Mouse (Mus musculus): ENCODE measurements around the gene Uqcc3.

The Uqcc3 gene

DNA sequence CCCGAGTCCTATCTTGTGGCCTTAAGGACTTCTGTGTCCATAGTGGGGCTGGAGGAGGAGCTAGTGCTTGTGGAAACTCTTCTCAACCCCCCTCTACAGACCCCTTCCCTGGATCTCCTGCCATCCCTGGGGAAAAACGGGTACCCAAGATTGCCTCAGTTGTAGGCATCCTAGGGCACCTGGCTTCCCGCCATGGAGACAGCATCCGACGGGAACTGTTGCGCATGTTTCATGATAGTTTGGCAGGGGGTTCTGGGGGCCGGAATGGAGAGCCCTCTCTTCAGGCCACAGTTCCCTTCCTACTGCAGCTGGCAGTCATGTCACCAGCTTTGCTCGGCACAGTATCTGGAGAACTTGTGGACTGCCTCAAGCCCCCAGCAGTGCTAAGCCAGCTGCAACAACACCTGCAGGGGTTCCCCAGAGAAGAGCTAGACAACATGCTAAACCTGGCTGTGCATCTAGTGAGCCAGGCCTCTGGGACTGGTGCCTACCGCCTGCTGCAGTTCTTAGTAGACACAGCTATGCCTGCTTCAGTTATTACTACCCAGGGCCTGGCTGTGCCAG lies 14.8 kb upstream of the Uqcc3 start:
- CTCF ChIA-PET = interaction anchor here (0.6 kb wide), 1 partner anchor 94 kb away, joined by 3 read pairs; no protein-coding TSS in a partner anchor

DNA sequence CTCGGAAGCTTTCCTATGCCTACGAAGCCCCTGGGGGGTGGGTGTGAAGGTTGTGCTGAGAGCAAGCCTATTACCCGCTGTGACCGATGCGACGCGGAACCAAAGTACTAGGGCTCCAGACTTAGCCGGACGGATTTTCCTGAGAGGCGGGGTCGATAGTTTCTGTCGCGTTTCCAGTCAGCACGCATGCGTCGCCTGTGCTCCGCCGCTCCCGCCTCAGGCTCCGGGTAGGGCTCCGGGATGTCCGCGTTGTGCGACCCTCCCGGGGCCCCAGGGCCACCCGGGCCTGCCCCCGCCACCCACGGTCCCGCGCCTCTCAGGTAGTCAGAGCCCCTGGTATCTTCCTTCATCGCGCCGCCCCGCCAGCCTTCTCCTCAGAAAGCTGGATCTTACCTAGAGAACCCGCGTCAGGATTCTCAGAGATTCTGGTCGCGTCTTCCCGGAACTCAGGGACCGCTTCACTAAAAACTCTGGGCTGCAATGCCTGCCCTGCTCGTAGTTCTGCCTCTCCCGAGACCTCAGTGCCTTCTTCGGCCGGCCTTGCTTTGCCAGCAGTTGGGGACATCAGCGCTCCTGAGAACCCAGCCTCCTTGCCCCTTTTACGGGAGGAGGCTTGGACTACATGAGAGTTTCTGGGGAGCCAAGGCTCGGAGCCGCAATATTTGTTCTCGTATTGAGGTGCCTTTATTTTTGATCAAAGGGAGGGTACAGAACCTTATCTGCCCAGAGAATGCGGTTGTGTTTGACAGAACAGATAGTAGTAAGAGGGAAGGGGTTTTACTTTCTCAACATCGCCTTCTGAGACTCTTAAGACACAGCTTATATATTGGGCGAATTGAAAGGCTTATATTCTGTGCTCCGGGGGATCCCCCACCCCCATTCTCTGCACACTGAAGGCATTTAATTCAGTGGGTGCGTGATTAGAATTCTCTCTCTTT lies 12.4 kb upstream of the Uqcc3 start, which contains the start of gene Ints5:
Ints5 (plus strand) TSS at position 177 of the 938 bp plus-strand sequence.
- CTCF ChIA-PET = interaction anchor here (0.6 to 0.8 kb wide), 3 partner anchors 70 to 998 kb away, joined by 6 to 24 read pairs (median 6); no protein-coding TSS in a partner anchor

DNA sequence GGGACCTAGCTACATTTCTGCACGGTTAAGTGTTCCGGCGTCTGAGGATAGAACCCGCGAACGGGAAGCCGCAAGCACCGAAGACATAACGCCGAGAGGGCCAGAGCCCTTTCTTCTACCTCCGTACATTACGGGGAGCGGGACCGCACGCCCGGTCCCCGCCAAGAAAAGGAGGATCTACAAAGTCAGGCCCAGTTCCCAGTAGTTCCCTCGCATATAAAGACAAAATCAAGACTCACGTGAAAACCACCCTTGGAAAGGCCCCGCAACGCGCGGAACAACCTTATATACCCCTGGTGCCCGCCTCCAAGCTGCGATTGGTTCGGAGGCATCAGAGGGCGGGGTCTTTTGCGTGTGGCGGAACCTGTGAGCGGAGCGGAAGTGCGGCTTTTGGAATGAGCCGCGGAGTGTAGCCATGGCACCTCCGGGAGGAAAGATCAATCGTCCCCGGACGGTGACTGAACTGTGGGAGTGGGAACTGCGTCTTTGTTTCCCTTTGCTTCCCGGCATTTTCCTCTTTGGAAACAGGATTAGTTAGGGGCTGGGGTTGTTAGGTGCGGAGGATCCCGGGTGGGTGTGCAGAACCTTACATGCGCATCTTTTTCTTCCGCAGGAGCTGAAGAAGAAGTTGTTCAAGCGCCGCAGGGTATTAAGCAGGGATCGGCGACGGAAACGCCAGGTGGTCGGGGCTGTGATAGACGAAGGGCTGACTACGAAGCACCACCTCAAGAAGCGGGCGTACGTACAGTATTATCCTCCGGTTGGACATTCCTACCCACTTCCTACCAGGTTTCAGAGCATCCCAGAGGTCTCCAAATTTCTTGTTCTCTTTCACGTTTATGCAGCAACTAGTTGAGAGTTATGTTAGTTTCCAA lies 8.0 kb upstream of the Uqcc3 start, which contains the start of the genes 1810009A15Rik and Gm49416:
1810009A15Rik (plus strand) TSS at position 343 of the 875 bp plus-strand sequence.
Gm49416 (plus strand) TSS at position 416 of the 875 bp plus-strand sequence.
- CTCF ChIA-PET = interaction anchor here (0.5 to 0.6 kb wide), 3 partner anchors 16 to 1842 kb away, joined by 3 to 8 read pairs (median 6); no protein-coding TSS in a partner anchor

DNA sequence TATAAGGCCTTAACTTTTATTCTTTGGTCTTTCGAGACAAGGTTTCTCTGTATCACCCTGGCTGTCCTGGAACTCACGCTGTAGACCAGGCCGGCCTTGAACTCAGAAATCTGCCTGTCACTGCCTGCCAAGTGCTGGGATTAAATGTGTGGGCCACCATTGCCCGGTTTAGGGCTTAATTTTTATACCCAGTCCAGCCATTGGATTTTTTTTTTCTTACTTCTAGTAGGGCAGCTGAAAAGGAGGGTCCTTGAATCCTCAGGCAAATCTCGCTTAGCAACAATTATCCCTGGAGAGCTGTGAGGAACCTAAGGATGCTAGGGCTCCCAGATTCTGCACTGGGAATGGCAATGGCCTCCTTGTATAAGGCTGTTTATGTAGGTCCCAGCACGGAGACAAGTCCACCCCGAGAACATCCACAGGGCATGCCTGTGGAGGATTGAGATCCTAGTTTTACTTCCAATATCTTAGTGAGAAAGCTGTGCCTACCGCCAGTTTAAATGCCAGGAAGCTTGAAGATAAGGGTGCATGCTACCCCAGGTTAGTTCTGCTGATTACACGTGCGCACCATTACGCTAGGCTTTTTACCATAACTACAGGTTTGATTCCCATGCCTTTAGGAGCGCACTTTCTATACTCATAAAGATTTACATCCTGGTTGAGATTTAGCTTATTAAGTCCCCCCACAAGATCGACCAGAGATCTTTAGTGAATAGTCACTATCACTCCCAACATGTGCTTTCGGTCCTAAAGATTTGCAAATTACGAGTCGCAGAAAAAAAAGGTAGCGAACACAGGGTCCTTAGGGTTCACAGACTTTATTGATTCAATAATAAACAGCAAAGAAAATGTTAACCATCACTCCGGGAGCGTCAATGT lies 7.1 kb upstream of the Uqcc3 start:
- CTCF ChIA-PET = interaction anchor here (0.5 to 0.7 kb wide), 2 partner anchors 15 to 221 kb away, joined by 4 to 6 read pairs; no protein-coding TSS in a partner anchor

DNA sequence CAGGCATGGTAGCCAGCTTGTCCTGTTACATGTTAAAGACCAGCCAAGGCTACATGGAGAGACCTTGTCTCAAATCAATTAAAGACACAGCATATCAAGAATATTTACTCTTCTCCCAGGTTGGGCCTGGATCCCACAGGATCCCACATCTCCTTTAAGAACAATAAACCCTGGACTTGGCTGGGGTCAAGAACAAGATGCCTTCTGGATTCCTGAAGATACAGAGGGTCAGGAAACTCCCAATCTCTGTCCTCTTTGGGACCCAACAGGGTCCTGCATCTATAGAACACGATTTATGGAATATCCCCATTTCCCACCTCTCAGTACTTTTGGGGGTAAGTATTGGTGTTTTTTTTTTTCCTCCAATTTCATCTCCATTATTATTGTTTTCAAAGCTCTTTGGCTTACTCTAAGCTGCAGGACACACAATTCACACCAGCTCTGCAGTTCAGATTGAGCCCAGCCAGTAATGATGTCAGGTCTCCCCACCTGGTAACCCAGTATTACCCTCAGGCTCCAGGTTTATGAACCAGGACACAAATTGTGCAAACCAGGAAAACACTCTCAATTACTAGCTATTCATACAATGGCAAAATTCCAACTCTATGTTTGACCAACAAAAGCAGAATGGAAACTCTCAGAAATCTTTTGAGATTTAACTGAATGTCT lies 6.3 kb upstream of the Uqcc3 start:
- CTCF ChIA-PET = interaction anchor here (0.9 kb wide), 1 partner anchor 44 kb away, joined by 4 read pairs; no protein-coding TSS in a partner anchor

DNA sequence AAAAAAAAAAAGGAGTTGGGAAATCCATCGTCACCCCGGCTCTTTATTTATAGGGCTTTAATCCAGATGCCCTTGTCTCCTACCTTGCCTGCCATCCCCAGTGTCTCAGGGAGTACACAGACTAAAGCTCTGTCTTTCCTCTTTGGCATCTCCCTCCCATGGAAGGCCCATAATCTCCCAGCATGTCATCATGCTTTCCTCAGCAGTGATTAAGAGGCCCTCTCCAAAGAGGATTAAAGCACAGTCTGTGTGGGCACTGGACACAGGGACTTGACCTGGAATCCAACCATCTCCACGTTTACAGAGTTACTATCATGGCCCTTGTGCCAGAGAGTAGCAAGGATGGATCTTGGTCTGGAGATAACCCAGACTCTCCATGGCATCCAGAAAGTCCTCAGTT lies 2.9 kb upstream of the Uqcc3 start, which contains the start of the genes Lbhd1 and Gm49403:
Lbhd1 (plus strand) TSS at position 117 of the 400 bp plus-strand sequence.
Gm49403 (plus strand) TSS at position 315 of the 400 bp plus-strand sequence.
- CTCF ChIA-PET = no interaction called here

DNA sequence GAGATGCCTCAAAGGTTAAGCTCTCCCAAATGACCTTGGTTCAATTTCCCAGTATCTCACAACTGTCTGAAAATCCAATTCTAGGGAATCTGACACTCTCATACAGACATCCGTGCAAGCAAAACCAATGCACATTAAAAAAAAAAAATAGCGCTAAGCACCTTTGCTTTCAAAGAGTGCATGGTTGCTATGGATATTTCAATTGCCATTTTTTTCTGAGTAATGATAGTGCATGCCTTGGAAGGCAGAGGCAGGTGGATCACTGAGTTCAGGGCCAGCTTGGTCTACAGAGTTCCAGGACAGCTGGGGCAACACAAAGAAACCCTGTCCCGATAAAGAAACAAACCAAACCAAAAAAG lies 290 bp upstream of the Uqcc3 start:
- CTCF ChIA-PET = interaction anchor here (0.7 kb wide), 1 partner anchor 67 kb away, joined by 3 read pairs; no protein-coding TSS in a partner anchor

DNA sequence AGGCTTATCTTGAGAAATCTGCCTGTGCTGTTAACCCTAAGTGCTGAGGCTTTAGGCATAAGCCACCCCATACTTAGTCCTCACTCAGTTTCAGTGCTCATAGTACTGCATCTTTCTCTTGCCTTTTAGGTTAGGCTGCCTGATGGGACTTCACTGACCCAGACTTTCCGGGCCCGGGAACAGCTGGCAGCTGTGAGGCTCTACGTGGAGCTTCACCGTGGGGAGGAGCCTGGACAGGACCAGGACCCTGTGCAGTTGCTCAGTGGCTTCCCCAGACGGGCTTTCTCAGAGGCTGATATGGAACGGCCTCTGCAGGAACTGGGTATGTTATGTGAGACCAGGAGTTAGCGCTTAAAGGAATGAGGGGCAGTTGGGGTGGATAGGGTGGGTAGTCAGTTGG lies 5.7 kb downstream of the Uqcc3 start:
- CTCF ChIA-PET = no interaction called here

DNA sequence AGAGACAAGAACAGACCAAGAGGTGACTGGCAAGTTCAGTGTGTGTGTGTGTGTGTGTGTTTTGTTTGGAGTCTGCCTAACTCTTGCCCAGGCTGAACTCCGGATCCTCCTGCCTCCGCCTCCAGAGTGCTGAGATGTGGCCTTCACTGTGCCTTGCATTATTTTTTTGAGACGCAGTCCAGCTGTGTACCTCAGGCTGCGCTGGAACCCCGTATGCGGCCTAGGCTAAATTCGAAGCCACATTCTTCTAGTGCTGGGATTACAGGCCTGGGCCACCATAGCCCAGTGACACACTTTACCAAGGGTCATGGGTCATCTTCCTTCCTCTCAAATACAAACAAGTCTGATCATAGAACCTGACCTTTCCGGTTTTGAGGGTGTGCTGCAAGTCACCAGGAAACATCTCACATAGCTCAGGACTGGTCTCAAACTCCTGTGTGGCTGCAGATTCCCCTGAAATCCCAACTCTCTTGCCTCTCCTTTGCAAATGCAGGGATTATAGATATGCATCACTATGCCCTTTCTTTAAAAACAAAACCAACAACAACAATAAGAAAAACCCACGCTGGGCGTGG lies 8.4 kb downstream of the Uqcc3 start:
- CTCF ChIA-PET = interaction anchor here (0.7 kb wide), 1 partner anchor 16 kb away, joined by 6 read pairs; no protein-coding TSS in a partner anchor

DNA sequence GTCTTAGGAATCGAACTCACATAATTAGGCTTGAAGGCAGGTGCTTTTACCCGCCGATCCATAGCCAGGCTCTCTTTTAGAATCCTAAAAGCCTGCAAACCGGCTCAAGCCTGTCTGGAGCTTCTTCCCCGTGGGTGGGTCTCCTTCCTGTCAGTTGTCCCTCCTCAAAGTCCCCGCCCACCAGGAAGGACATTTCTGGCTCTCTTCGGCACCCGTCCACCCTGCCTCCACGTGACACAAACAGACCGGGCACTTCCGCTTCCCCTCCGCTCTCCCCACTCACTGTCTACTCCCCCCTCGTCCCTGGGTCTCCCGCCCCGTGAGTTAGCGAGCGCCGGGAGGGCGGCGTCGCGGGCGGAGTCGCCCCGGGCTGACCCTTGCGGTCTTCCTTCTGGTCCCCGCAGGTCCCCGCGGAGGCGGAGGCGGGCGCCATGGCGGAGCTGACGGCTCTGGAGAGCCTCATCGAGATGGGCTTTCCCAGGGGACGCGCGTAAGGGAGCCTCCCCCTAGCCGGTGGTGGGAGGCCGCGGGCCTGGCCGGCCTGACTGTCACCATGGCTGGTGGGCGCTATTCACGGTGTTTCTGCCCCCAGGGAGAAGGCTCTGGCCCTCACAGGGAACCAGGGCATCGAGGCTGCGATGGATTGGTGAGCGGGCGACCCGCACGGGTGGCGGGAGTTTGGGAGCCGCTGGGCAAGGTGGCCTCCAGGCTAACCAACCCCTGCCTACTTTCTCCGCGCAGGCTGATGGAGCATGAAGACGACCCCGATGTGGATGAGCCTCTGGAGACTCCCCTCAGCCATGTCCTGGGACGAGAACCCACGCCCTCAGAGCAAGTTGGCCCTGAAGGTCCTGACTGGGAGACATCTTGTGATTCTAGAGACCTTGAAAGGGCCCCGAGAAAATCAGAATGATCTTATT lies 9.2 kb downstream of the Uqcc3 start, which contains the start of gene Ubxn1:
Ubxn1 (plus strand) TSS at position 230 of the 920 bp plus-strand sequence.
- CTCF ChIA-PET = interaction anchor here (1.1 kb wide), 1 partner anchor 33 kb away, joined by 3 read pairs; the partner anchor contains the start of gene Gng3

DNA sequence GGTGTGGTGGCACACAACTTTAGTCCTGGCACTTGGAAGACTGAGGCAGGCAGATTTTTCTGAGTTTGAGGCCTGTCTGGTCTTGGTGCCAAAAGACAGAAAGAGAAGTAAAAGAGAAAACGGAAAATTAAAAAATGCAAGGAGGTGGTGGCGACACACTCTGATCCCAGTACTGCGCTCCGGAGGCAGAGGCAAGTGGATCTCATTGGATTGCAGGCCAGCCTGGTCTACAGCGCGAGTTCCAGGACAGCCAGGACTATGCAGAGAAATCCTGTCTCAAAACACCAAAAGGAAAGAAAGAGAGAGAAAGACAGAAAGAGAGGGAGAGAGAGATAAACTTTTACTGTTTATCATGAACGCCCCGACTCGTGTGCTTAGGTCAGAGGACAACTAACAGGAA lies 9.9 kb downstream of the Uqcc3 start:
- CTCF ChIA-PET = interaction anchor here (0.6 to 1.1 kb wide), 3 partner anchors 32 to 40 kb away, joined by 3 read pairs; partner anchors contain the start of gene Gng3

DNA sequence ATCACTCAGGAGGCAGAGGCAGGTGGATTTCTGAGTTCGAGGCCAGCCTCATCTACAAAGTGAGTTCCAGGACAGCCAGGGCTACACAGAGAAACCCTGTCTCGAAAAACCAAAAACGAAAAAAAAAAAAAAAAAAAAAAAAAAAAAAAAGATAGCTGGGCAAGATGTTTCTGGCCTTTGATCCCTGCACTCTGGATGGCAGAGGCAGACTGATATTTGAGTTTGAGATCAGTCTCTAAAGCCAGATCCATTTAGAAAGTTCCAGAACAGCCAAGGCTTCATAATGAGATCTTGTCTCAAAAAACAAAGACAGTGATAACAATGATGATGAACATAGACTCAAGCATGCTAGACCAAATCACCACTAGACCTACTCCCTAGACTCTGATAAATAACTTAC lies 10.3 kb downstream of the Uqcc3 start:
- CTCF ChIA-PET = interaction anchor here (0.6 kb wide), 2 partner anchors 31 to 40 kb away, joined by 3 read pairs; partner anchors contain the start of gene Gng3

DNA sequence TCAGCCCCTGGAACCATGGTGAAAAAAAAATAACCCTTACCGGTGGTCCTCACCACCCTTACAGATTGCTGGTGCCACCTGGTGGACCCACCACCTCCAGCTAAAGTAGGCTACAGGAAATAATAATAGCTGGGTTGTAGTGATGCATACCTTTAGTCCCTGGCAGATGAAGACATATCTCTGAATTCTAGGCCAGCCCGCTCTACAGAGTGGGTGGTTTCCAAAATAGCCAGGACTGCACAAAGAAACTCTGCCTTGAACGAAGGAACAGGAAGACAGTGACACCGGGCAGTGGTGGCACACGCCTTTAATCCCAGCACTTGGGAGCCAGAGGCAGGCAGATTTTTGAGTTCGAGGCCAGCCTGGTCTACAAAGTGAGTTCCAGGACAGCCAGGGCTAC lies 16.5 kb downstream of the Uqcc3 start:
- CTCF ChIA-PET = no interaction called here

DNA sequence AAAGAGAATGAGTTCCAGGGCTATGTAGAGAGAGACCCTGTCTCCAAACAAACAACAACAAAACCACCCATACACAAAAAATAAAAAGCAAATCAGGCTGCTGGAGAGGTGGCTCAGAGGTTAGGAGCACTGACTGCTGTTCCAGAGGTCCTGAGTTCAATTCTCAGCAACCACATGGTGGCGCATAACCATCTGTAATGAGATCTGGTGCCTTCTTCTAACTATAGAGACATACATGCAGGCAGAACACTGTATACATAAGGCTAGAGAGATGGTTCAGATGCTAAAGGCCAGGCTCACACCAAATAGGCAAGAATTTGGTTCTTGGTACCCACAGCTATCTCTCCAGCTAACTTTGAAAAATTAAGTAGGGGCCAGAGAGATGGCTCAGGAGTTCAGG lies 21.7 kb downstream of the Uqcc3 start:
- CTCF ChIA-PET = interaction anchor here (0.6 kb wide), 1 partner anchor 223 kb away, joined by 3 read pairs; no protein-coding TSS in a partner anchor

DNA sequence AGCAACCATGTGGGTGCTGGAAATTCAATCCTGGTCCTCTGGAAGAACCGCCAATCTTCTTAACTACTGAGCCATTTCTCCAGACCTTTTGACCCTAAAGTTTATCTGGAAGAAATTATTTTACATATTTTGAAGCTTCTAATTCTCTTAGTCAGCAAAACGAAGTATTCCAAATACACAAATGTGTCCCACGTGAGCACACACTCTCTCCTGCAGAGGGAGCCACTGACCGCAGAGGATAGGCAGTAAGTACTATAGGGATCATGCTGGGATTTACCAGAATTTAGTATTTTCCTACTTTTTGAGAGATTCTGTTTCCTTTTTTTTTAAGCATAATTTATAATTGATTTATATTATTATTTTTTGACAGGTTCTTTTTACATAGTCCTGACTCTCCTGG lies 23.0 kb downstream of the Uqcc3 start:
- CTCF ChIA-PET = no interaction called here

DNA sequence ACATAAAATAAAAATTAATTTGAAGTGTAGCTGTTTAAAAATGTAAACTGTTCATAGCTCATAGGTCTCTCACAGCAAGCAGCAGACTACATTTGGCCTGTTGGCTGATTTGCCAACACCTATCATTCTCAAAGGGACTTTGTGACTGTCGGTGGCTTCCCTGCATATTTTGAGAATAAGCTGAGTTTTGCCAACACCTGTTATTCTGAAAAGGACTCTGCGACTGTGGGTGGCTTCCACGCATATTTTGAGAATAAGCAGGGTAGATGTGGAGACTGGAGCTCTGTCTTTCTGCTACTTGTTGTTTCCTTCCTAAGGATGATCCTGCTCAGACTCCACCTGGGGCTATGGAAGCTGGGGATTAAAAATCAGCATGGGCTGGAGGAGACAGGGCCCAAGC lies 27.6 kb downstream of the Uqcc3 start:
- CTCF ChIA-PET = interaction anchor here (0.6 kb wide), 1 partner anchor 237 kb away, joined by 5 read pairs; no protein-coding TSS in a partner anchor

DNA sequence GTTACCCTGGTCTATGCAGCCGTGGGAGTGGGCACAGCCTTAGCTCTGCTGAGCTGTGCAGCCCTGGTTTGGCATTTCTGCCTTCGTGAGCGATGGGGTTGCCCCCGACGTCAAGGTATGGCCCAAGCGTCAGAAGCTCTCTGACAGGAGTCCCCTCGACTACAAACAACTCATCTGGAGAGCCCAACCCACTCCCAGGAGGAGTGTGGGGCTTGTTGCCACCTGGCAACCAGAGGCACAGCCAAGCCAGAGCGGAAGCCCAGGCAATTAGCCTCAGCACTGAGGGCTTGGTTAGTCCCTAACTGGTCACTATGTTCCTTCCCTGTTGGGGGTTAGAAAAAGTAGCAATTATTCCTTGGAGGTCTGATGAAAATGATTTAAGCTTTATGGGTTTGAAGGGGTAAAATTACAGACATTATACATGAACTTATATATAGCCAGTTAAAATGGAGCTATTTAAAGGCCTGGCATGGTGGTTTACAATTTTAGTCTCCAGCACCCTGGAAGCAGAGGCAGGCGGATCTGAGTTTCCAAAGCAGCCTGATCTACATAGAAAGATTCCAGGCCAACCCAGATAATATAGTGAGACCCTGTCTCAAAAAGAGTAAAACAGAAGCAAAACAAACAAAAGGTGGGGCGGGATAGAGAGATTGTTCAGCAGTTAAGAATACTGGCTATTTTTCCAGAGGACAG lies 28.3 kb downstream of the Uqcc3 start:
- CTCF ChIA-PET = no interaction called here

Measured in spleen, embryonic (tissue).